Mouse (Mus musculus): ENCODE results near the gene Atp8b2. TPM values are rescaled to one million over a fixed set of nuclear protein-coding genes. Genes with fewer than 3 reads are reported as not detected.

The Atp8b2 gene
- total RNA-seq, 1 experiment from 2014 or later = 37.9 TPM

- peak; percentile 79 for ATAC-seq (ENCODE audit: extremely low read depth, insufficient number of reproducible peaks, low FRiP score, poor library complexity, severe bottlenecking)
Measured at GRCm38 (mm10) chr3:89912543-89913391, 50.5 kb downstream of the Atp8b2 start, which contains the start of gene Il6ra. Gene Il6ra, minus strand, starts transcription at chr3:89913196.

- ATAC-seq (ENCODE audit: extremely low read depth, insufficient number of reproducible peaks, low FRiP score, poor library complexity, severe bottlenecking) = no peak
Measured at GRCm38 (mm10) chr3:89912108-89912542, 51.2 kb downstream of the Atp8b2 start.

GRCm38 (mm10) chr3:89911207-89911606 is 52.1 kb downstream of the Atp8b2 start:
- ATAC-seq (ENCODE audit: extremely low read depth, insufficient number of reproducible peaks, low FRiP score, poor library complexity, severe bottlenecking) = peak; percentile 60

- no peak for ATAC-seq (ENCODE audit: extremely low read depth, insufficient number of reproducible peaks, low FRiP score, poor library complexity, severe bottlenecking)
Measured at GRCm38 (mm10) chr3:89909703-89910542, 53.4 kb downstream of the Atp8b2 start.

DNA sequence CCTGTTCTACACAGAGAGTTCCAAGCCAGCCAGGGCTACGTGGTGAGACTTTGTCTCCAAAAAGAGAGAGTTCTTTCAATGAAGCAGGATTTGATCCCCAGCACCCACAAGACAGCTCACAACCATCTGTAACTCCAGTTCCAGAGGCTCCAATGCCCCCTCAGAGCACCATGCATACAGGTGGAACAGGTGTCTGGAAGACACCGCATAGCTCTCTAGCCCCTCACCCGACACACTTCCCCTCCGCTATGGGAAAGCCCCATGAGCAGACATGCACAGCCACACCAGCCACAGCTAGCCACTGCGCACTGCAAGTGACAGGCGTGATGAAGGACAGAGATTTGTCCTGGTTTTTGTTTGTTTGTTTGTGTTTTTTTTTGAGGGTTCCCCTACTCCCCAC is 54.5 kb downstream of the Atp8b2 start:
- ATAC-seq (ENCODE audit: extremely low read depth, insufficient number of reproducible peaks, low FRiP score, poor library complexity, severe bottlenecking) = no peak

DNA sequence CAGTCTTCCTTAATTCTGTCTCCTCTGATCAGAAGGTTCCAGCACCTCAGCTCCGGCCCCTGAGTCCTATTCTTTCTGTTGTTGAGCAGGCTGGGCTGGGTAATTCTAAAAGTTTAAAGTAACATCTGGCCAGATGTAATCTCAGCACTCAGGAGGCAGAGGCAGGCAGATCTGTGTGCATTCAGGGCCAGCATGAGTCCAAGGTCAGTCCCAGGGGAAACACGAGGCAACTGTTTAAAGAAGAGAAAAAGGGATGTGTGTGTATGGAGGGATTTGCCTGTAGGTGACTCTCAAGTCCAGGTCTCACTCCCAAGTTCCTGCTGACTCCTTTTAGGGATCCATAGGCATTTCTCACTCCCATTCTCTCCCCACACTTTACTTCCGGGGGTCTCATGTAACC is 55.5 kb downstream of the Atp8b2 start:
- ATAC-seq (ENCODE audit: extremely low read depth, insufficient number of reproducible peaks, low FRiP score, poor library complexity, severe bottlenecking) = no peak

DNA sequence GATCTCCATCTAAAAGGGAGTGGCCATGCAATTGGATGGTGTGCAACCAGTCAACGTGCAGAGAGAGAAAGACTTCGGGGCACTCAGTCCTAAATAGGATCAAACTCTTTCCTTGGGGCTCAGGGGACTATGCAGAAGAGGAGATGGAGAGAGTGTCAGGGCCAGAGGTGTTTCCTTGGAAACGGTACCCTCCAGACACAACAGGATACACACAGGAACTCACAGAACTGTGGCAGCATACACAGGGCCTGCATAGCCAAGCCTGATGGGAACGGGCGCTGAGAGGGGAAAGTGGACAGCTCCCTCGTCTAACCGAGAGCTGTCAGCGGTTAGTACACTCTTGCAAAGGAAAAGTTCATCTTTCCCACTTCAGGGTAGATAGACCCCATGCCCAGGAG is 63.8 kb downstream of the Atp8b2 start:
- no peak for ATAC-seq (ENCODE audit: extremely low read depth, insufficient number of reproducible peaks, low FRiP score, poor library complexity, severe bottlenecking)

GRCm38 (mm10) chr3:89898870-89899510 is 64.3 kb downstream of the Atp8b2 start:
- ATAC-seq (ENCODE audit: extremely low read depth, insufficient number of reproducible peaks, low FRiP score, poor library complexity, severe bottlenecking) = no peak

GRCm38 (mm10) chr3:89898011-89898410 is 65.3 kb downstream of the Atp8b2 start:
- 0 out of 2 replicates have a peak, but pooled peaks have one; percentile 11 for ATAC-seq (ENCODE audit: extremely low read depth, insufficient number of reproducible peaks, low FRiP score, poor library complexity, severe bottlenecking)

DNA sequence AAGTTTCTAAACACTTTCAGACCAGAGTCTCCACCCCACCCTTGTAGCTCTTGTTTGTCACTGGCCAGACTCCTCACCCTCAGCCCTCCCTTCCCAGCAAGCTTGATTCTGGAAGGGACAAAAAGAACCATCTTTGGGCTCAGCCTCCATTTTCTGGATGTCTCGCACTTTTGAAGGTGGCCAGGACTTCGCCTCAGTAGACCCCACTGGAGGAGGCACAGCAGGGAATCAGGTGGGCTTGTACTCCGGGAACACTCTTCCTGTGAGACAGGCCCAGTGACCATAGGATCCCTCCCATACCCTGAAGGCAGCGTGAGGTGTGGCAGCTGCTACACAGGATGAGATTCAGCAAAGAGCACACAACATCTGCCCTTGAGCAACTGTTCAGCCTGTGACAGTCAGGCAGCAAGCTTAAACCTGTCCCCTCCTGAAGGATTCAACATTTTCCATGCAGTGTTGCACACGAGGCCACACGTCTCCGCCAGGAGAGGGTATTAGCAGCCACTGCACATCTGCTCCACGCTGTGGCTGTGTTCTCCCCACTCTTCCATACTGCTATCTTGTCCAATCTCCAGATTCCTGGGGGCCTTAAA is 66.0 kb downstream of the Atp8b2 start:
- ATAC-seq (ENCODE audit: extremely low read depth, insufficient number of reproducible peaks, low FRiP score, poor library complexity, severe bottlenecking) = no peak

GRCm38 (mm10) chr3:89896571-89896970 is 66.7 kb downstream of the Atp8b2 start:
- no peak for ATAC-seq (ENCODE audit: extremely low read depth, insufficient number of reproducible peaks, low FRiP score, poor library complexity, severe bottlenecking)

- ATAC-seq (ENCODE audit: extremely low read depth, insufficient number of reproducible peaks, low FRiP score, poor library complexity, severe bottlenecking) = no peak
Measured at GRCm38 (mm10) chr3:89892517-89893106, 70.7 kb downstream of the Atp8b2 start.

GRCm38 (mm10) chr3:89891696-89892095 is 71.6 kb downstream of the Atp8b2 start:
- no peak for ATAC-seq (ENCODE audit: extremely low read depth, insufficient number of reproducible peaks, low FRiP score, poor library complexity, severe bottlenecking)

- no peak for ATAC-seq (ENCODE audit: extremely low read depth, insufficient number of reproducible peaks, low FRiP score, poor library complexity, severe bottlenecking)
Measured at GRCm38 (mm10) chr3:89889841-89890430, 73.4 kb downstream of the Atp8b2 start.

Other genes with a start within 250 kb of the Atp8b2 start
- gene Adar, start 248.5 kb downstream of the Atp8b2 start, total RNA-seq (2017) = 114 and 118 TPM in 2 replicates
- gene Chrnb2, start 198.9 kb downstream of the Atp8b2 start, total RNA-seq (2017) = 2.0 and 2.1 TPM in 2 replicates
- 167 and 174 TPM in 2 replicates for gene Ube2q1, start 189.9 kb downstream of the Atp8b2 start, total RNA-seq (2017)
- gene She, start 132.1 kb downstream of the Atp8b2 start, total RNA-seq (2017) = 0.23 and 0.25 TPM in 2 replicates
- 46.4 and 50.0 TPM in 2 replicates for gene Il6ra, start 50.3 kb downstream of the Atp8b2 start, total RNA-seq (2017)
- gene Hax1, start 35.3 kb upstream of the Atp8b2 start, total RNA-seq (2017) = 56.1 and 62.5 TPM in 2 replicates
- gene 4933434E20Rik, start 88.1 kb upstream of the Atp8b2 start, total RNA-seq (2017) = 95.8 and 104 TPM in 2 replicates
- 186 and 235 TPM in 2 replicates for gene Ubap2l, start 89.1 kb upstream of the Atp8b2 start, total RNA-seq (2017)
- 950 and 1,052 TPM in 2 replicates for gene Tpm3, start 109.1 kb upstream of the Atp8b2 start, total RNA-seq (2017)
- 2.2 and 2.7 TPM in 2 replicates for gene Nup210l, start 140.6 kb upstream of the Atp8b2 start, total RNA-seq (2017)

All from neutrophil, adult 5-6 weeks (primary cell).